Mouse (Mus musculus): ENCODE results near the gene Gm29735. TPM values are rescaled to one million over a fixed set of nuclear protein-coding genes. Genes with fewer than 3 reads are reported as not detected.

The Gm29735 gene
- polyA plus RNA-seq, 1 experiment from 2014 or later, result not detected

Other genes starting within 250 kb of the Gm29735 start
- 51.2 and 53.2 TPM in 2 replicates for gene Tollip, start 238.6 kb downstream of the Gm29735 start, polyA plus RNA-seq (2016; fragmentation: Nextera tagmentation; extraction: Ambion mirVana)
- gene Brsk2, start 207.4 kb downstream of the Gm29735 start, polyA plus RNA-seq (2016; fragmentation: Nextera tagmentation; extraction: Ambion mirVana), result 6.0 and 6.7 TPM in 2 replicates
- 60.9 and 65.7 TPM in 2 replicates for gene Mob2, start 96.0 kb downstream of the Gm29735 start, polyA plus RNA-seq (2016; fragmentation: Nextera tagmentation; extraction: Ambion mirVana)
- gene Dusp8, start 61.3 kb downstream of the Gm29735 start, polyA plus RNA-seq (2016; fragmentation: Nextera tagmentation; extraction: Ambion mirVana), result 3.6 and 7.3 TPM in 2 replicates
- 0.38 TPM in 1 of 2 replicates, not detected in the other for gene Gm45618, start 36.4 kb downstream of the Gm29735 start, polyA plus RNA-seq (2016; fragmentation: Nextera tagmentation; extraction: Ambion mirVana)
- gene Gm39115, start 21.1 kb downstream of the Gm29735 start, polyA plus RNA-seq (2016; fragmentation: Nextera tagmentation; extraction: Ambion mirVana), result not detected in 2 replicates
- gene Gm45337, start 12.5 kb downstream of the Gm29735 start, polyA plus RNA-seq (2016; fragmentation: Nextera tagmentation; extraction: Ambion mirVana), result not detected in 2 replicates
- not detected in 2 replicates for gene Gm4553, start 8.6 kb upstream of the Gm29735 start, polyA plus RNA-seq (2016; fragmentation: Nextera tagmentation; extraction: Ambion mirVana)
- gene Krtap5-2, start 18.9 kb upstream of the Gm29735 start, polyA plus RNA-seq (2016; fragmentation: Nextera tagmentation; extraction: Ambion mirVana), result not detected in 2 replicates
- not detected in 2 replicates for gene Gm10153, start 33.3 kb upstream of the Gm29735 start, polyA plus RNA-seq (2016; fragmentation: Nextera tagmentation; extraction: Ambion mirVana)
- gene Krtap5-3, start 44.3 kb upstream of the Gm29735 start, polyA plus RNA-seq (2016; fragmentation: Nextera tagmentation; extraction: Ambion mirVana), result not detected in 2 replicates
- not detected in 2 replicates for gene Gm7579, start 54.7 kb upstream of the Gm29735 start, polyA plus RNA-seq (2016; fragmentation: Nextera tagmentation; extraction: Ambion mirVana)
- not detected in 2 replicates for gene Krtap5-5, start 72.9 kb upstream of the Gm29735 start, polyA plus RNA-seq (2016; fragmentation: Nextera tagmentation; extraction: Ambion mirVana)
- not detected in 2 replicates for gene Gm40460, start 84.0 kb upstream of the Gm29735 start, polyA plus RNA-seq (2016; fragmentation: Nextera tagmentation; extraction: Ambion mirVana)
- gene Gm2431, start 101.2 kb upstream of the Gm29735 start, polyA plus RNA-seq (2016; fragmentation: Nextera tagmentation; extraction: Ambion mirVana), result not detected in 2 replicates
- not detected in 2 replicates for gene Gm4559, start 117.2 kb upstream of the Gm29735 start, polyA plus RNA-seq (2016; fragmentation: Nextera tagmentation; extraction: Ambion mirVana)
- not detected in 2 replicates for gene Krtap5-1, start 140.0 kb upstream of the Gm29735 start, polyA plus RNA-seq (2016; fragmentation: Nextera tagmentation; extraction: Ambion mirVana)
- not detected in 2 replicates for gene Krtap5-4, start 146.4 kb upstream of the Gm29735 start, polyA plus RNA-seq (2016; fragmentation: Nextera tagmentation; extraction: Ambion mirVana)
- 0.51 and 1.00 TPM in 2 replicates for gene Ifitm10, start 216.6 kb upstream of the Gm29735 start, polyA plus RNA-seq (2016; fragmentation: Nextera tagmentation; extraction: Ambion mirVana)
- not detected in 2 replicates for gene Gm49369, start 225.6 kb upstream of the Gm29735 start, polyA plus RNA-seq (2016; fragmentation: Nextera tagmentation; extraction: Ambion mirVana)
- 135 and 142 TPM in 2 replicates for gene Ctsd, start 230.9 kb upstream of the Gm29735 start, polyA plus RNA-seq (2016; fragmentation: Nextera tagmentation; extraction: Ambion mirVana)

All from forebrain, embryonic 10.5 days (tissue).